Mouse (Mus musculus): Measurements from ENCODE around the gene Prmt8. TPM values are rescaled to one million over a fixed set of nuclear protein-coding genes. Genes with fewer than 3 reads are reported as not detected.

Gene Prmt8
- total and polyA plus RNA-seq, 3 experiments: not detected

GRCm38 (mm10) chr6:127770806-127771205 lies 1.5 kb upstream of the Prmt8 start:
- no peak overlapping the region for H3K4me3 ChIP-seq (ENCODE audit: control insufficient read depth in 1 of 2, insufficient read depth in 1 of 2, low read depth in 2 of 2, low read length in 2 of 2)
- TF ChIP-seq EP300 (IDR thresholded peaks at IDR 0.05; ENCODE audit: low read depth in 1 of 2, low read length in 2 of 2): no peak
- no peak for TF ChIP-seq E2F4 (IDR thresholded peaks at IDR 0.05; ENCODE audit: borderline replicate concordance, low read depth, low read length)
- no peak for TF ChIP-seq ELF1 (IDR thresholded peaks at IDR 0.05; ENCODE audit: low read depth, low read length)
- TF ChIP-seq MYB (IDR thresholded peaks at IDR 0.05; ENCODE audit: low read depth, low read length): no peak
- TF ChIP-seq USF2 (IDR thresholded peaks at IDR 0.05; ENCODE audit: borderline replicate concordance in 1 of 2, insufficient read depth in 1 of 2, low read depth in 1 of 2, low read length in 2 of 2): no peak
- TF ChIP-seq MAX (IDR thresholded peaks at IDR 0.05; ENCODE audit: low read length): no peak
- no peak for TF ChIP-seq CHD2 (IDR thresholded peaks at IDR 0.05; ENCODE audit: low read length)
- TF ChIP-seq POLR2A (IDR thresholded peaks at IDR 0.05; ENCODE audit: control insufficient read depth in 1 of 2, insufficient read depth in 1 of 2, low read depth in 1 of 2, low read length in 2 of 2, poor library complexity in 1 of 2): no peak
- no peak for TF ChIP-seq POLR2AphosphoS5 (IDR thresholded peaks at IDR 0.05; ENCODE audit: borderline replicate concordance, low read depth, low read length)
- TF ChIP-seq MYC (IDR thresholded peaks at IDR 0.05; ENCODE audit: low read depth, low read length): no peak
- no peaks in the 10 kb centered on the region for H3K36me3 ChIP-seq (ENCODE audit: control insufficient read depth in 1 of 2, insufficient read depth in 2 of 2, low read length in 2 of 2)
- no peak overlapping the region for H3K27ac ChIP-seq (ENCODE audit: control insufficient read depth, low read depth, low read length)
- H3K9ac ChIP-seq (ENCODE audit: control insufficient read depth, low read depth, low read length, poor library complexity, severe bottlenecking): no peak overlapping the region
- no peaks in the 10 kb centered on the region for H3K4me1 ChIP-seq (ENCODE audit: control insufficient read depth in 1 of 2, insufficient read depth in 2 of 2, low read length in 2 of 2)
- no peaks in the 10 kb centered on the region for H3K9me3 ChIP-seq (replicated peaks; ENCODE audit: insufficient read depth, low read length)
- H3K27me3 ChIP-seq (ENCODE audit: control insufficient read depth in 1 of 2, insufficient read depth in 2 of 2, low read length in 2 of 2): no peaks in the 10 kb centered on the region
- no peak for DNase-seq (ENCODE audit: low read depth, low spot score)
- H3K79me2 ChIP-seq (ENCODE audit: control insufficient read depth, insufficient read depth, low read length, poor library complexity): no peaks in the 10 kb centered on the region

- H3K4me3 ChIP-seq (ENCODE audit: control insufficient read depth in 1 of 2, insufficient read depth in 1 of 2, low read depth in 2 of 2, low read length in 2 of 2): no peak overlapping the region
- no peaks in the 10 kb centered on the region for H3K79me2 ChIP-seq (ENCODE audit: control insufficient read depth, insufficient read depth, low read length, poor library complexity)
- no peaks in the 10 kb centered on the region for H3K4me1 ChIP-seq (ENCODE audit: control insufficient read depth in 1 of 2, insufficient read depth in 2 of 2, low read length in 2 of 2)
- H3K27ac ChIP-seq (ENCODE audit: control insufficient read depth, low read depth, low read length): no peak overlapping the region
- TF ChIP-seq ELF1 (IDR thresholded peaks at IDR 0.05; ENCODE audit: low read depth, low read length) (no peak), SMC3 (IDR thresholded peaks at IDR 0.05; ENCODE audit: low read depth, low read length) (no peak), USF2 (IDR thresholded peaks at IDR 0.05; ENCODE audit: borderline replicate concordance in 1 of 2, insufficient read depth in 1 of 2, low read depth in 1 of 2, low read length in 2 of 2) (no peak), MYC (IDR thresholded peaks at IDR 0.05; ENCODE audit: low read depth, low read length) (no peak), ZKSCAN1 (IDR thresholded peaks at IDR 0.05; ENCODE audit: low read depth, low read length) (no peak), MAZ (IDR thresholded peaks at IDR 0.05; ENCODE audit: low read depth, low read length) (no peak), SIN3A (IDR thresholded peaks at IDR 0.05; ENCODE audit: low read length) (no peak), POLR2A (IDR thresholded peaks at IDR 0.05; ENCODE audit: control insufficient read depth in 1 of 2, insufficient read depth in 1 of 2, low read depth in 1 of 2, low read length in 2 of 2, poor library complexity in 1 of 2) (no peak), CHD1 (IDR thresholded peaks at IDR 0.05; ENCODE audit: low read depth, low read length) (no peak), EP300 (IDR thresholded peaks at IDR 0.05; ENCODE audit: low read depth in 1 of 2, low read length in 2 of 2) (no peak), BHLHE40 (IDR thresholded peaks at IDR 0.05; ENCODE audit: borderline replicate concordance, low read depth, low read length) (no peak), HCFC1 (IDR thresholded peaks at IDR 0.05; ENCODE audit: low read depth, low read length) (no peak), CTCF (IDR thresholded peaks at IDR 0.05 in 2 of 3, conservative IDR thresholded peaks at IDR 0.05 in 1 of 3; ENCODE audit: control insufficient read depth in 1 of 3, insufficient read depth in 1 of 3, low read depth in 2 of 3, low read length in 3 of 3, poor library complexity in 1 of 3, severe bottlenecking in 1 of 3) (no peak), ZMIZ1 (IDR thresholded peaks at IDR 0.05; ENCODE audit: low read depth, low read length) (no peak), NRF1 (IDR thresholded peaks at IDR 0.05; ENCODE audit: insufficient read depth, low read depth, low read length, poor library complexity, severe bottlenecking) (no peak)
- no peaks in the 10 kb centered on the region for H3K27me3 ChIP-seq (ENCODE audit: control insufficient read depth in 1 of 2, insufficient read depth in 2 of 2, low read length in 2 of 2)
- no peak for DNase-seq (ENCODE audit: low read depth, low spot score)
- H3K36me3 ChIP-seq (ENCODE audit: control insufficient read depth in 1 of 2, insufficient read depth in 2 of 2, low read length in 2 of 2): no peaks in the 10 kb centered on the region
- no peaks in the 10 kb centered on the region; the same call in 1 of the 2 replicates for H3K9me3 ChIP-seq (replicated peaks; ENCODE audit: insufficient read depth, low read length)
- no peak overlapping the region for H3K9ac ChIP-seq (ENCODE audit: control insufficient read depth, low read depth, low read length, poor library complexity, severe bottlenecking)
These were observed 524 bp downstream of the Prmt8 start for GRCm38 (mm10) chr6:127768621-127769274.
